Mouse (Mus musculus) megakaryocyte, embryonic 14.5 days (primary cell): ENCODE measurements around the gene Rin3.

ENCODE experiments used
- FLI1 ChIP-seq: IDR thresholded peaks from 2 replicates; pipeline ENCODE4 v1.6.1; 2012; ENCODE audit warnings: low read length, inconsistent platforms, mixed read lengths
- GATA1 ChIP-seq: IDR thresholded peaks from 3 replicates; pipeline ENCODE4 v1.6.1; 2012; ENCODE audit warnings: mixed read lengths, low read length, inconsistent platforms, borderline replicate concordance

- TF ChIP-seq GATA1, result no peak
- TF ChIP-seq FLI1, result no peak
Measured at GRCm38 (mm10) chr12:102301585-102301984, 18.7 kb downstream of the Rin3 start.
